Mouse (Mus musculus): ENCODE data around the gene Inca1. TPM values are rescaled to one million over a fixed set of nuclear protein-coding genes. Genes with fewer than 3 reads are reported as not detected.
A peak's percentile ranks its signal among the peaks of the same experiment; 100 is the strongest.

Gene Inca1
- total and polyA plus RNA-seq, 2 experiments from 2014 or later: 0.23 to 4.0 TPM

GRCm38 (mm10) chr11:70674014-70674413 lies 25.9 kb downstream of the Inca1 start:
- no peak overlapping the region for H3K9ac ChIP-seq (replicated peaks; ENCODE audit: low read depth, low read length)
- H3K4me3 ChIP-seq (ENCODE audit: low read depth, low read length): no peak overlapping the region
- 80% methylated on average over 6 of the region's 6 CpGs for WGBS
- ATAC-seq (ENCODE audit: insufficient read depth, low read depth) (no peak), DNase-seq (ENCODE audit: low spot score) (no peak)
- TF ChIP-seq CTCF (IDR thresholded peaks at IDR 0.05; ENCODE audit: low read depth) (no peak), EP300 (IDR thresholded peaks at IDR 0.05; ENCODE audit: low read depth) (no peak)
- peaks cover 46% of the 10 kb centered on the region for H3K36me3 ChIP-seq (replicated peaks; ENCODE audit: control insufficient read depth, insufficient read depth, low read length)
- H3K4me2 ChIP-seq (ENCODE audit: low read depth, low read length): no peak overlapping the region
- no peaks in the 10 kb centered on the region for H3K27me3 ChIP-seq (ENCODE audit: control insufficient read depth, insufficient read depth, low read length)
- no peak overlapping the region for H3K27ac ChIP-seq (ENCODE audit: low read depth)
- 0 out of 2 replicates have a peak, but pooled peaks cover 3% of the 10 kb centered on the region for H3K4me1 ChIP-seq (ENCODE audit: control insufficient read depth, insufficient read depth)
- H3K9me3 ChIP-seq (replicated peaks; ENCODE audit: control insufficient read depth, low read length): no peaks in the 10 kb centered on the region

GRCm38 (mm10) chr11:70671333-70672047 lies 28.5 kb downstream of the Inca1 start:
- H3K4me3 ChIP-seq (ENCODE audit: low read depth, low read length): no peak overlapping the region
- no peak overlapping the region for H3K9ac ChIP-seq (replicated peaks; ENCODE audit: low read depth, low read length)
- no peak overlapping the region for H3K27ac ChIP-seq (ENCODE audit: low read depth)

DNA sequence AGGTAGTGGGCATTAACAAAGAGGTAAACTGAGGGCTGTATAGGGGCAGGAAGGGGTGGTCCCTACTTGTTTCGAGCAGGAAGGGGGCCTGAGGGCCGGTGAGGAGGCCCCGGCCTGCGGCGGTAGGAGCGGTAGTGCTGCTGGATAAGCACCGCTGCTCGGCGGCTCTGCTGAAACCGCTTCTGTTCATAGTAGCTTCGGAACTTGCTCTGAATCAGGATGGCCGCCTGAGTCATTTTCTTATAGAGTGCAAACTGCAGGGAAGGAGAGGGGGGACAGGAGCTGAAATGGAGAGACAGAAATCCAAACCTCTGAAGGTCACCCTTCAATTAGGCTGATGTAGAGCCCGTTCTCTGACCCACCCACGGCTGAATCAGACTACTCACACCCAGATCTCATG lies 29.5 kb downstream of the Inca1 start:
- TF ChIP-seq EP300 (IDR thresholded peaks at IDR 0.05; ENCODE audit: low read depth): no peak
- no peak for TF ChIP-seq CTCF (IDR thresholded peaks at IDR 0.05; ENCODE audit: low read depth)
- H3K9ac ChIP-seq (replicated peaks; ENCODE audit: low read depth, low read length): no peak overlapping the region
- peak overlapping the region; percentile 97 for H3K27ac ChIP-seq (ENCODE audit: low read depth)

More at GRCm38 (mm10) chr11:70671333-70672047, 28.5 kb downstream of the Inca1 start:
- peaks cover 30% of the 10 kb centered on the region for H3K36me3 ChIP-seq (replicated peaks; ENCODE audit: control insufficient read depth, insufficient read depth, low read length)
- no peaks in the 10 kb centered on the region for H3K27me3 ChIP-seq (ENCODE audit: control insufficient read depth, insufficient read depth, low read length)
- TF ChIP-seq EP300 (IDR thresholded peaks at IDR 0.05; ENCODE audit: low read depth) (no peak), CTCF (IDR thresholded peaks at IDR 0.05; ENCODE audit: low read depth) (no peak)
- peaks cover 11% of the 10 kb centered on the region for H3K4me1 ChIP-seq (ENCODE audit: control insufficient read depth, insufficient read depth)
- no peaks in the 10 kb centered on the region for H3K9me3 ChIP-seq (replicated peaks; ENCODE audit: control insufficient read depth, low read length)
- H3K4me2 ChIP-seq (ENCODE audit: low read depth, low read length): no peak overlapping the region
- DNase-seq (ENCODE audit: low spot score) (no peak), ATAC-seq (ENCODE audit: insufficient read depth, low read depth) (no peak)
- 79% methylated on average over 16 of the region's 16 CpGs for WGBS

GRCm38 (mm10) chr11:70669582-70670345 lies 30.2 kb downstream of the Inca1 start:
- H3K4me3 ChIP-seq (ENCODE audit: low read depth, low read length): peak overlapping the region; percentile 74
- no peaks in the 10 kb centered on the region for H3K27me3 ChIP-seq (ENCODE audit: control insufficient read depth, insufficient read depth, low read length)
- H3K27ac ChIP-seq (ENCODE audit: low read depth): peak overlapping the region; percentile 97
- no peaks in the 10 kb centered on the region for H3K9me3 ChIP-seq (replicated peaks; ENCODE audit: control insufficient read depth, low read length)
- under 1% methylated on average over 31 of the region's 31 CpGs for WGBS
- H3K4me2 ChIP-seq (ENCODE audit: low read depth, low read length): peak overlapping the region; percentile 91
- peaks cover 7% of the 10 kb centered on the region for H3K4me1 ChIP-seq (ENCODE audit: control insufficient read depth, insufficient read depth)
- TF ChIP-seq EP300 (IDR thresholded peaks at IDR 0.05; ENCODE audit: low read depth): no peak
- TF ChIP-seq CTCF (IDR thresholded peaks at IDR 0.05; ENCODE audit: low read depth): peak; percentile 45
- peaks cover 29% of the 10 kb centered on the region for H3K36me3 ChIP-seq (replicated peaks; ENCODE audit: control insufficient read depth, insufficient read depth, low read length)
- DNase-seq (ENCODE audit: low spot score) (peak; percentile 65), ATAC-seq (ENCODE audit: insufficient read depth, low read depth) (peak; percentile 8)
- peak overlapping the region; percentile 52 for H3K9ac ChIP-seq (replicated peaks; ENCODE audit: low read depth, low read length)

More for the DNA sequence above, 29.5 kb downstream of the Inca1 start:
- H3K4me2 ChIP-seq (ENCODE audit: low read depth, low read length): peak overlapping the region; percentile 91
- H3K4me3 ChIP-seq (ENCODE audit: low read depth, low read length): peak overlapping the region; percentile 74
- H3K9me3 ChIP-seq (replicated peaks; ENCODE audit: control insufficient read depth, low read length): no peaks in the 10 kb centered on the region
- DNase-seq (ENCODE audit: low spot score) (no peak), ATAC-seq (ENCODE audit: insufficient read depth, low read depth) (no peak)
- H3K27me3 ChIP-seq (ENCODE audit: control insufficient read depth, insufficient read depth, low read length): no peaks in the 10 kb centered on the region
- 48% methylated on average over 14 of the region's 14 CpGs for WGBS
- H3K36me3 ChIP-seq (replicated peaks; ENCODE audit: control insufficient read depth, insufficient read depth, low read length): peaks cover 29% of the 10 kb centered on the region
- peaks cover 7% of the 10 kb centered on the region for H3K4me1 ChIP-seq (ENCODE audit: control insufficient read depth, insufficient read depth)

DNA sequence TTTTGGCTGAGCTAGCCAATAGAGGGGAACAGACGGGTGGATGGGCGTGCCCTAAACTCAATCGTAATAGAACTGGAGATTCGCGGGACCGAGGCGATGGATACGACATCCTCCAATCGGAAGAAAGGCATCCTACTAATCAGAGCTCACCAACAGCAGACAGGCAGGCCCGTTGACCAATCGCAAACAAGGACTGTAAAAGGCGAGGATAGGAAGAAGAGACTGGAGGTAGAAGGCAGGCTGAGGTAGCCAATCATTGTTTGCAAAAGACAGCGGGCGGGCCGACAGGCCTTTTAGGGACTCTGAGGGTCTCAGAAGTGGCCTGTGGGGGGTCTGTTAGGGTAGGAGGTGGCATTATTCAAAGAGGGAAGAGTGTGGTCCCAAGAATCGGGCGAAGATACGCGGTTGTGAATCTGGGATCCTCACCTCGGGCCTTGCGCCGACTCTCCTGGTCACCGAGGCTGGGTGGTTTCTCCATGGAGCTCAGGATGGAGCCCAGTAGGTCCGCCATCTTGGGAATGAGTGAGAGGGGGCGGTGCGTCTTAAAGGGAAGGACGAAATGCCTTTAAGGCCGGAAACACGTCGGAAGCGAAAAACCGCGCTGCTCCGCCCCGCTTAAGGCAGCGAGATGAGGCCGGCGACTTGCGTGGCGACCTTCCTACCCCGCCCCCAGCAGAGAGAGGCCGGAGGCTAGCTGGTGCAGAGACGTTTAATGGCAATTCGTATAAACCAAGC lies 31.0 kb downstream of the Inca1 start, which contains the start of gene Spag7:
Gene Spag7 (minus strand): TSS at position 646 of the 735 bp plus-strand sequence.
- H3K36me3 ChIP-seq (replicated peaks; ENCODE audit: control insufficient read depth, insufficient read depth, low read length): peaks cover 33% of the 10 kb centered on the region

More for the DNA sequence above, 31.0 kb downstream of the Inca1 start, which contains the start of gene Spag7:
- Histone ChIP-seq H3K4me3 (ENCODE audit: low read depth, low read length) (peak within 1 kb of the TSS; percentile 74), H3K9me3 (replicated peaks; ENCODE audit: control insufficient read depth, low read length) (no peaks in the 10 kb centered on the region), H3K4me2 (ENCODE audit: low read depth, low read length) (peak within 1 kb of the TSS; percentile 91), H3K27ac (ENCODE audit: low read depth) (peak within 1 kb of the TSS; percentile 97), H3K9ac (replicated peaks; ENCODE audit: low read depth, low read length) (peak within 1 kb of the TSS; percentile 57), H3K4me1 (ENCODE audit: control insufficient read depth, insufficient read depth) (peaks cover 12% of the 10 kb centered on the region), H3K27me3 (ENCODE audit: control insufficient read depth, insufficient read depth, low read length) (no peaks in the 10 kb centered on the region)
- peak; percentile 94 for ATAC-seq (ENCODE audit: insufficient read depth, low read depth)
- TF ChIP-seq CTCF (IDR thresholded peaks at IDR 0.05; ENCODE audit: low read depth) (no peak), EP300 (IDR thresholded peaks at IDR 0.05; ENCODE audit: low read depth) (peak; percentile 23; the same call in 1 of the 2 replicates)
- under 1% methylated on average over 44 of the region's 44 CpGs for WGBS
- peak; percentile 100 for DNase-seq (ENCODE audit: low spot score)
